Mouse (Mus musculus) lung, postnatal 0 days (tissue): ENCODE data around the gene Rhpn2.

Source experiments
- CTCF ChIP-seq: IDR thresholded peaks from 2 replicates; pipeline ENCODE4 v1.5.1; 2016; ENCODE audit warnings: antibody characterized with exemption, mild to moderate bottlenecking
- EP300 ChIP-seq: IDR thresholded peaks from 2 replicates; pipeline ENCODE4 v1.6.1; 2016; ENCODE audit warnings: antibody characterized with exemption, mild to moderate bottlenecking, control low read depth

- no peak for TF ChIP-seq CTCF
- no peak for TF ChIP-seq EP300
Observed at GRCm38 (mm10) chr7:35396542-35397168, 62.7 kb downstream of the Rhpn2 start, which contains the start of the genes Faap24 and Cep89.
